Mouse (Mus musculus): ENCODE measurements around the gene Wdhd1.

- TF ChIP-seq POLR2A (IDR thresholded peaks at IDR 0.05; ENCODE audit: control insufficient read depth in 1 of 2, insufficient read depth in 1 of 2, low read depth in 1 of 2, low read length in 2 of 2, poor library complexity in 1 of 2), result no peak
- no peak for TF ChIP-seq CHD1 (IDR thresholded peaks at IDR 0.05; ENCODE audit: low read depth, low read length)
- no peak for TF ChIP-seq JUND (IDR thresholded peaks at IDR 0.05; ENCODE audit: low read depth, low read length)
- no peak for TF ChIP-seq ETS1 (IDR thresholded peaks at IDR 0.05; ENCODE audit: low read depth, low read length)
- TF ChIP-seq TCF12 (IDR thresholded peaks at IDR 0.05; ENCODE audit: low read depth, low read length), result no peak
- no peak for TF ChIP-seq HCFC1 (IDR thresholded peaks at IDR 0.05; ENCODE audit: low read depth, low read length)
- TF ChIP-seq POLR2AphosphoS2 (IDR thresholded peaks at IDR 0.05; ENCODE audit: low read length), result no peak
- TF ChIP-seq MAFK (IDR thresholded peaks at IDR 0.05; ENCODE audit: borderline replicate concordance, low read depth, low read length), result no peak
- no peak for TF ChIP-seq SIN3A (IDR thresholded peaks at IDR 0.05; ENCODE audit: low read length)
- no peak for TF ChIP-seq CTCF (IDR thresholded peaks at IDR 0.05 in 2 of 3, conservative IDR thresholded peaks at IDR 0.05 in 1 of 3; ENCODE audit: control insufficient read depth in 1 of 3, insufficient read depth in 1 of 3, low read depth in 2 of 3, low read length in 3 of 3, poor library complexity in 1 of 3, severe bottlenecking in 1 of 3)
- no peak for TF ChIP-seq CHD2 (IDR thresholded peaks at IDR 0.05; ENCODE audit: low read length)
- no peak for TF ChIP-seq ZMIZ1 (IDR thresholded peaks at IDR 0.05; ENCODE audit: low read depth, low read length)
- TF ChIP-seq TAL1 (IDR thresholded peaks at IDR 0.05; ENCODE audit: low read length), result no peak
- TF ChIP-seq SMC3 (IDR thresholded peaks at IDR 0.05; ENCODE audit: low read depth, low read length), result no peak
Observed at GRCm38 (mm10) chr14:47296232-47296631, 19.6 kb upstream of the Wdhd1 start.
